Mouse (Mus musculus) cerebral cortex, adult 2 months (tissue): ENCODE measurements around the gene Znrf2.

Experiments
- WGBS: fragments of 180-500 bp; shearing (Covaris S2); methylation state at CpG from one replicate; pipeline ENCODE4 v1.1.7; 2018; 5-methylcytosine and 5-hydroxymethylcytosine counted together

Znrf2 gene

GRCm38 (mm10) chr6:54924538-54924937, 107.8 kb downstream of the Znrf2 start:
- 98% methylated on average over 16 of the region's 16 CpGs for WGBS

- 80% methylated on average over 7 of the region's 7 CpGs for WGBS
These were observed 109.2 kb downstream of the Znrf2 start for GRCm38 (mm10) chr6:54925736-54926440.

GRCm38 (mm10) chr6:54926899-54927298, 110.2 kb downstream of the Znrf2 start:
- WGBS = 81% methylated on average over 2 of the region's 2 CpGs

- WGBS = 91% methylated on average over 6 of the region's 6 CpGs
These were observed 111.2 kb downstream of the Znrf2 start for GRCm38 (mm10) chr6:54927946-54928345.

GRCm38 (mm10) chr6:54931641-54932040, 114.9 kb downstream of the Znrf2 start:
- WGBS = 91% methylated on average over 4 of the region's 4 CpGs

- 95% methylated on average over 12 of the region's 12 CpGs for WGBS
These were observed 115.8 kb downstream of the Znrf2 start for GRCm38 (mm10) chr6:54932526-54932925.

GRCm38 (mm10) chr6:54933216-54933615, 116.5 kb downstream of the Znrf2 start:
- WGBS = 83% methylated on average over 5 of the region's 5 CpGs

GRCm38 (mm10) chr6:54933866-54934265, 117.2 kb downstream of the Znrf2 start:
- 63% methylated on average over 3 of the region's 3 CpGs for WGBS

- WGBS = 95% methylated on average over 8 of the region's 8 CpGs
These were observed 117.6 kb downstream of the Znrf2 start for GRCm38 (mm10) chr6:54934313-54934712.

GRCm38 (mm10) chr6:54934930-54935329, 118.2 kb downstream of the Znrf2 start:
- WGBS = 86% methylated on average over 5 of the region's 5 CpGs

- 91% methylated on average over 2 of the region's 2 CpGs for WGBS
These were observed 119.8 kb downstream of the Znrf2 start for GRCm38 (mm10) chr6:54936496-54936895.

- 54% methylated on average over 4 of the region's 4 CpGs for WGBS
These were observed 122.9 kb downstream of the Znrf2 start for GRCm38 (mm10) chr6:54939631-54940030.

- 62% methylated on average over 7 of the region's 7 CpGs for WGBS
These were observed 123.4 kb downstream of the Znrf2 start for GRCm38 (mm10) chr6:54940126-54940525.

GRCm38 (mm10) chr6:54941149-54941548, 124.4 kb downstream of the Znrf2 start:
- 92% methylated on average over 6 of the region's 6 CpGs for WGBS
